Mouse (Mus musculus) liver, embryonic 18 days (tissue): Measurements from ENCODE around the gene Mif4gd. TPM values are rescaled to one million over a fixed set of nuclear protein-coding genes. Genes with fewer than 3 reads are reported as not detected.

Source experiments
- polyA plus RNA-seq: library from polyadenylated mRNA; depleted of rRNA; stranded (reverse); fragments of >200 nt; gene quantifications from 2 replicates; pipeline ENCODE4 v1.2.3, GENCODE M21; 2012; rRNA removed

Gene Mif4gd
- 35.3 and 35.9 TPM in 2 replicates for polyA plus RNA-seq

DNA sequence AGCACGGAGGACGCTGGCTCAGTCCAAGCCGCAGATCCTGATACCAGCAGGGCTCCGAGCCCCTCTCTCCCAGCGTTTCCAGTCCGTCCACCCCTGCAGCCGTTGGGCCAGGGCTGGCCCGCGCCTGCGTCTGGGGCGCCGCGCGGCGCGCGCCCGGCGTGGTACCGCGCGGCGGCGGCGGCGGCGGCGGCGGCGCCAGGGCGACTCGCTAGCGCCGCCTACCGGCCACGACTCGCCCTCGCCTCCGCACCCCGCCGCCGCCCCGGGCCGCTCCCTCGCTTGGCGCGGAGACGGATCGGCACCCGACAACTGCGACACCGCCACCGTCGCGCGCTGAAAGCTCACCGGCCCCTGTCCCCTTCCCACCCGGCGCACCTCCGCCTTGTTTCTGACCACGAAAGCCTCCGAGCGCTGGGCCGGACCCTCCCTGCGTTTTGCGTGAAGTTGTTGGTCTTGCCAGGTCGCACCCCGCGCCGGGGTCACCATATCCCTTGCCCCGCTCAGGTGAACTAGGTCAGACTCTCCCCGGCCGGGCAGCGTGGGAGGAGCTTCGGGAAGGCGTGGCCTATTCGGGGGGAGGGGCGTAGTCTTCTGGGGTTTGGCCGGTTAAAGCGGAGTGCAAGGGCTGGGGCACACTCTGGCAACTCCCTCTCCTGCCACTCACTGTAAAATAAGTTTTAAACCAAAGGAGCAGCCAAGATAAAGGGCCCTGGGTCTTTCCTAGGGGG lies at the start of gene Mif4gd:
Gene Mif4gd, minus strand, starts transcription at position 560 of the 728 bp plus-strand sequence.

DNA sequence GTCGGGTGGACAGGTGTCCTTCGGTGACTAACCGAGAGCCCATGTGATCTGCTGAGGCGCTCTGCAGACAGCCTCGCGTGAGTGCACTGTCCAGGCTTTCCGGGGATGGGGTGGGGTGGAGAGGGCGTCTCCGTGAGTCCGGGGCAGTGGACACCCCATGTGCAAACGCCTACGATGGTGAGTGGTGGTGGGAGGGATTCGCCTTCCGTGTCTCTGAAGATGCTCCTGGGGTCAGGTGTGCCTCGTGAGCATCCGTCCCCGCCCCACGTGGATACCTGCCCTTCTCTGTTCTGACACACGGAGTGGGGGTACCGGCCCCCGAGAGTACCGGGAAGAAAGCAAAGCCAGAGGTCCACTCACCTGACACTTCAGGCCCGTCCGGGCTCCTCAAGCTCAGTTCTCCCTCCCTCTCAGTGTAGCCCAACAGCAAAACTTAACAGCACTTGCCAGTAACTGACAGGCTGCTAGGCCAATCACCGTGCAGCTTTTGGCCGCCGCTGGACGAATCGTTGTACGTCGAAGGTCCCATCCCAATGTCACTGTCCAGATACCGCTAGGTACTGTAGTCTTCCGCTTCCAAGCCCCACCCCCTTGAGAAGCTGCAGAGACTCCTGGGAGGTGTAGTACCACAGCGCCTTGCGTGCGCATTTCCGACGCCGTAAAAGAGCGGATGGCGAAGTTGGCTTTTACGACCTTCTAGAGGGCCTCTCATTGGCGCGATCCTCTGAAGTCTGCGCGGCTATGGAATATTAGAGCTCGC lies 15.1 kb upstream of the Mif4gd start, which contains the start of gene Slc25a19:
Gene Slc25a19, minus strand, starts transcription at position 591 of the 760 bp plus-strand sequence.

GRCm38 (mm10) chr11:115603476-115604303 lies 9.1 kb downstream of the Mif4gd start, which contains the start of the genes Mrps7 and Gga3:
Mrps7 (plus strand) TSS chr11:115603925.
Gga3 (minus strand) TSS chr11:115604051.

GRCm38 (mm10) chr11:115564064-115564809 lies 48.5 kb downstream of the Mif4gd start, which contains the start of gene Nup85:
Nup85 (plus strand) TSS chr11:115564434.

Other genes starting within 250 kb of the Mif4gd start
- gene Hid1, start 245.2 kb downstream of the Mif4gd start, polyA plus RNA-seq, result 1.3 TPM in 2 replicates
- gene Cdr2l, start 231.1 kb downstream of the Mif4gd start, polyA plus RNA-seq, result 2.1 and 2.4 TPM in 2 replicates
- gene Mrpl58, start 209.2 kb downstream of the Mif4gd start, polyA plus RNA-seq, result 36.1 and 39.1 TPM in 2 replicates
- gene Atp5h, start 193.0 kb downstream of the Mif4gd start, polyA plus RNA-seq, result 331 and 347 TPM in 2 replicates
- gene Kctd2, start 192.8 kb downstream of the Mif4gd start, polyA plus RNA-seq, result 8.1 and 9.0 TPM in 2 replicates
- 0.61 and 0.77 TPM in 2 replicates for gene Trim80, start 172.4 kb downstream of the Mif4gd start, polyA plus RNA-seq
- gene Slc16a5, start 150.5 kb downstream of the Mif4gd start, polyA plus RNA-seq, result 2.1 TPM in 2 replicates
- gene Armc7, start 137.3 kb downstream of the Mif4gd start, polyA plus RNA-seq, result 2.9 and 3.0 TPM in 2 replicates
- gene Nt5c, start 121.1 kb downstream of the Mif4gd start, polyA plus RNA-seq, result 24.7 and 29.0 TPM in 2 replicates
- 89.7 and 90.7 TPM in 2 replicates for gene Jpt1, start 98.6 kb downstream of the Mif4gd start, polyA plus RNA-seq
- 133 and 136 TPM in 2 replicates for gene Sumo2, start 76.7 kb downstream of the Mif4gd start, polyA plus RNA-seq
- gene Nup85, start 48.5 kb downstream of the Mif4gd start, polyA plus RNA-seq, result 52.3 and 55.6 TPM in 2 replicates
- 23.3 and 24.4 TPM in 2 replicates for gene Mrps7, start 9.0 kb downstream of the Mif4gd start, polyA plus RNA-seq
- 6.7 and 8.1 TPM in 2 replicates for gene Gga3, start 8.9 kb downstream of the Mif4gd start, polyA plus RNA-seq
- 7.8 and 8.4 TPM in 2 replicates for gene Slc25a19, start 15.3 kb upstream of the Mif4gd start, polyA plus RNA-seq
- 22.1 and 25.3 TPM in 2 replicates for gene Grb2, start 95.6 kb upstream of the Mif4gd start, polyA plus RNA-seq
- gene Tmem94, start 152.5 kb upstream of the Mif4gd start, polyA plus RNA-seq, result 7.4 and 8.5 TPM in 2 replicates
- gene Caskin2, start 200.7 kb upstream of the Mif4gd start, polyA plus RNA-seq, result 4.7 and 5.5 TPM in 2 replicates
- gene Tsen54, start 201.8 kb upstream of the Mif4gd start, polyA plus RNA-seq, result 8.9 and 9.4 TPM in 2 replicates
- 23.6 and 26.0 TPM in 2 replicates for gene Llgl2, start 211.1 kb upstream of the Mif4gd start, polyA plus RNA-seq
- gene Myo15b, start 245.4 kb upstream of the Mif4gd start, polyA plus RNA-seq, result 1.1 and 1.3 TPM in 2 replicates